Mouse (Mus musculus): ENCODE data around the gene Adam8.

The Adam8 gene

DNA sequence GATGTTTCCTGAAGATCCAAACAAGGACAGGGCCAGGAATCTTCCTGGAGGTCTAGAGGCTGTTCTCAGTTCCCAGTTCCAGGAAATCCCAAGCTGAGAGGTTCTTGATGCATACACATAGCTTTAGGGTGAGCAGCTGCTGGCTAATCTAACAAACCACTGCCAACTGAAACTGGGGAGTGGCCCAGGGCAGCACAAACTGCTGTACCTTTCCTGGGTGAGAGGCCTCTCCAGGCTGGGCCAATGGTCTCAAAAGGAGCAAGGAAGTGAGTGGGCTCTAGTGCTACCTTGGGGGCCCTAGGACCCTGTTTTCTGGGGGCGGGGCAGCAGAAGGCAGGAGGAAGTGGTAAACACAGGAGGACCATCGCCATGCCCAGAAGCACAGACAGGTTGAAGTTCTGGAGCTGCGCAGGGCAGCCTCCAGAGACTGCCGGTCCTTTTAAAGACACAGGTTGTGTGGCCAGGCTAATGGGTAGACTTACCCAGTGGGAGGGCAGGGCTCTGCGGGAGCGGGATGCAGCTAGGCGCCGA lies 1.4 kb downstream of the Adam8 start:
- ChIA-PET CTCF (interaction anchor here in 2 of 4 experiments (0.8 to 1.3 kb wide), 2 partner anchors 21 to 375 kb away, joined by 4 read pairs; no protein-coding TSS in a partner anchor), POLR2A (interaction anchor here in 3 of 4 experiments (0.5 to 3.1 kb wide), 7 partner anchors 9 to 619 kb away, joined by 3 to 12 read pairs (median 6); partner anchors contain the start of genes Tubgcp2 (in 1 of the 3) and Zfp511 (in 1 of the 3))

DNA sequence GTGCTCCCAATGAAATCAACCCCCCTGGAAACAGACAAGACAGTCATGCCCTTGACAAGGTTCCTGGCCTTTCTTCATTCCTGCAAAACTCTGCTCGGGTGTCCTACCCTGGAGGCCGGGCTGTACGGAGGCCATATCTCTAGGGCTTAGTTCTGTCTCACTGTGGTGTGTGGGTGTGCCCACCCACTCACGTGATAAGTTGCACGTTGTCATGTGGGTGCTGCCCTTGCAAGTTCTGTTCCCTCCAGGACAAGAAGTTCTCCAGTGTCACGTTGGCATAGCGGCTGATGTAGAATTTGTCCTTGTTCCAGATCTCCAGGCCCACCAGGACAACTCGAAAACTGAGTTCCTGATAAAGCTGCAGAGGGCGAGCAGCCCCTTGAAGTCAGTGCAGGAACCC lies 4.1 kb downstream of the Adam8 start:
- POLR2A ChIA-PET: interaction anchor here in 3 of 4 experiments (0.6 to 1.2 kb wide), 3 partner anchors 15 to 70 kb away, joined by 3 to 4 read pairs (median 3); no protein-coding TSS in a partner anchor

DNA sequence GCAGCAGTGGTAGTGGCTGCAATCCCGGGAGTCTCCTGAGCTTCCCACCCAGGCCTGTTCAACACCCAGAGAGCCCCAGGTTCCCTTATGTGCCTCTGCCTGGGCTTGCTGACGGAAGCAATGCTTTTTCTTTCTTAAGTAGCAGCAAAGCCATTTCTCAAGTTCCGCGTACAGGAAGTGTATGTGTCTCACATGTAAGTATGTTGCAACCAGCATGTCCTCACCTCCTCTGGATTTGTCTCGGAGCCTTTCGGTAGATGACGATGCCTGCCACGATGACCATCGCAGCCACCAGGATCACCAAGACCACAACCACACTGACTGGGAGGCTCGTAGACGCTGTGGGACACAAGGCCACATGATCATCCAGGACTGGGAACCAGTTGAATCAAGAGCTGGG lies 7.9 kb downstream of the Adam8 start:
- CTCF ChIA-PET: interaction anchor here in 3 of 4 experiments (0.6 to 3.1 kb wide), 5 partner anchors 10 to 46 kb away, joined by 3 to 13 read pairs (median 3); no protein-coding TSS in a partner anchor
- POLR2A ChIA-PET: interaction anchor here in 1 of 4 experiments (1.0 to 1.1 kb wide), 2 partner anchors 11 to 52 kb away, joined by 3 read pairs; partner anchors contain the start of genes Tubgcp2 and Zfp511

More for the DNA sequence above, 4.1 kb downstream of the Adam8 start:
- CTCF ChIA-PET: interaction anchor here in 1 of 4 experiments (1.1 to 1.3 kb wide), 2 partner anchors 18 to 94 kb away, joined by 3 to 5 read pairs; partner anchors contain the start of gene Kndc1

DNA sequence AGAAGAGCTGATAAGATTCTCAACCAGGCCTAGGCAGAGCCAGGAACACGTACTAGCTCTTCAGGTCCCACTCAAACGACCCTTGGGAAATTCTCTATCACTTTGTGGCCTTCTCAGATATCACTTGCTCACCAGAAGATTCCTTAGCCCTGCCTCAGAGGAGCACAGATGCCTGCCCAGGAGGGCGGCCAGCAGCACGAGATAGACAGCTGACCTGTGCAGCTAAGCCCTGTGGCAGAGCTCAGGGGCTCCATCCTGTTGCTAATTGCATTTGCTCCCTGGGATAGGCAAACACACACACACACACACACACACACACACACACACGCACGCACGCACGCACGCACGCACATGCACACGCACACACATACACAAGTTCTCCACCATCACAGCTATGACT lies 10.3 kb downstream of the Adam8 start:
- CTCF ChIA-PET: interaction anchor here in 3 of 4 experiments (0.8 to 1.4 kb wide), 5 partner anchors 10 to 14 kb away, joined by 3 to 5 read pairs (median 4); partner anchors contain the start of gene Adam8 (in 1 of the 3)
- POLR2A ChIA-PET: interaction anchor here in 3 of 4 experiments (0.6 to 1.4 kb wide), 4 partner anchors 9 to 36 kb away, joined by 3 to 7 read pairs (median 5); no protein-coding TSS in a partner anchor

DNA sequence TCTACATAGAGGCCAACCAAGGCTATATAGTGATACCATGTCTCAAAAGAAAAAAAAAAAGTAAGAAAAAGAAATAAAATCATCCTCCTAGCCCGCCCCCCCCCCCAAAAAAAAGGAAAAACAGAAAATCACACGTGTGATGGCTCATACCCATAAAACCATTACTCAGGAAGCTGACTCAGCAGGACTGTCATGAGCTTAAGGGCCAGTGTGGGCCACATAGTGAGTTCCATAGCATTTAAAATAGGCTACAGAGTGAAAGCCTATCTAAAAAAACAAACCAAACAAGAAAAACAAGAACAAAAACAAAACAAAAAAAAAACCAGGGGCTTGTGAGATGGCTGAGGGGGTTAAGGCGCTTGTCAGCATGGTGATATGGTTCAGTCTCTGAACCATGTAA lies 11.6 kb downstream of the Adam8 start:
- POLR2A ChIA-PET: interaction anchor here in 2 of 4 experiments (0.6 to 0.8 kb wide), 3 partner anchors 11 to 66 kb away, joined by 3 to 9 read pairs (median 3); no protein-coding TSS in a partner anchor
- CTCF ChIA-PET: interaction anchor here in 3 of 4 experiments (0.6 to 1.2 kb wide), 4 partner anchors 11 to 14 kb away, joined by 3 to 6 read pairs (median 3); no protein-coding TSS in a partner anchor

DNA sequence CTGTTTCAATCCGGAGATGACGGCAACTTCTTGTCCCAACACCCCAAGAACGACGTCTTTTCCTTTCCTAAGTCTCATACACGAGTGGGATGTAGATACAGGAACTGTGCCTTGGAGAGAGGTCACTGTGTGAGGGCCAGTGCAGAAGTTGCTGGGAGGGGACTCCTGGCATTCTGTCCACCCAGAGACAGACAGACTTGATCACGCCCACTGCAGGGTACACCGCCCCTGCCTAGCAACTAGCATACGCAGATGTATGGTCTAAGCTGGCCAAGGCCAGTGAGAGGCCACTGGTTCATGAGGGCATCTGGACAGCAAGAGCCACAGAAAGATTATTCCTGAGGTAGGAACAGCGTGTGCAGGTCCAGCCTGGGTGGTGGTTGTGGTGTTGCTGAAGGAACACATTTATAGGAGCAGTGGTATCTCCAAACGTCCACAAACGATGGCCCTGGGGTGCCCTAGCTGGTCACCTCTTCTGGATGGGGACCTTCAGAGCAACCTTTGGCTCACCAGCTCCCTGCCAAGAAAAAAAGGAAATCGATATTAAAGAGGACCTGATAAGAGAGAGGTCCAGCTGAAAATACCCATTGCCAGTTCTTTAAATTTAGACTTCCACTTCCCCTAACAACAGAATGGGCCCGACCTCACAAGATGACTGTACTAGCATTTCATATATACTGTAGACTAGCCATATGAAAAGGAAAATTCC lies 13.2 kb downstream of the Adam8 start:
- POLR2A ChIA-PET: interaction anchor here in 3 of 4 experiments (0.6 to 1.3 kb wide), 6 partner anchors 10 to 78 kb away, joined by 3 to 4 read pairs (median 3); partner anchors contain the start of genes Msx3 (in 1 of the 3) and Tubgcp2 (in 1 of the 3)
- CTCF ChIA-PET: interaction anchor here in 2 of 4 experiments (0.6 to 2.2 kb wide), 4 partner anchors 10 to 866 kb away, joined by 3 to 10 read pairs (median 6); partner anchors contain the start of gene Scgb1c1 (in 1 of the 2)

DNA sequence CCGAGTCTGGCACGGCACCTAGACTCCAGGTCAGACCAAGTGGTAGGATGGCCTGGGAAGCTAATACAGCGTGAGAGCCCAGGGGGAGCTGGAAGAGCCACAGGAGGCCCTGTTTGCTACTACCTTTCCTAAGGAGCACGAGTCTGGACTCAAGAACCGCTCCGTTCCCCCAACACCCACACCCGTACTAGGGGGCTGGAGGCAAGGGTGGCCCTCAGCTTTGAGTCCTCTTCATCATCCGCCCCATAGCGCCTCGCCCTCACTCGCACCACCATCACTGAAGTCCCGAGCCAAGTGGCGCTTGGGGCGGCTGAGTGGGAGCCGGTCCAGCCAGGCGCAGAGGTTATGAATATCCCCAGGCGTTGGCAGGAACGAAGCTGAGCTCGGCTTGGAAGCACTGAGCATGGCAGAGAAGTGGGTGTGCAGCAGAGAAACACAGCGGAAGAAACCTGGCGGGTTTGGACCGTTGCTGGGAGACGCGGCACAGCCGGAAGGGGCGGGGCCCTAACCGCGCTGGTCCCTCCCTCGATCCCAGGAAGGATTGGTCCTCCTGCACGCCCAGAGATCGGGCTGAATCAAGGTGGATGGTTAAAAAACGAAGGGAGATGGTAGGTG lies 14.0 kb downstream of the Adam8 start, which contains the start of gene 6430531B16Rik:
6430531B16Rik (minus strand) TSS at position 478 of the 615 bp plus-strand sequence.
- CTCF ChIA-PET: interaction anchor here in 3 of 4 experiments (0.6 to 2.2 kb wide), 7 partner anchors 9 to 867 kb away, joined by 3 to 10 read pairs (median 7); partner anchors contain the start of gene Scgb1c1 (in 1 of the 3)
- POLR2A ChIA-PET: interaction anchor here in 3 of 4 experiments (0.7 to 1.4 kb wide), 14 partner anchors 9 to 295 kb away, joined by 3 to 6 read pairs (median 3); partner anchors contain the start of genes Adam8 (in 2 of the 3), Cfap46 (in 1 of the 3), Msx3 (in 1 of the 3) and Tubgcp2 (in 1 of the 3)

DNA sequence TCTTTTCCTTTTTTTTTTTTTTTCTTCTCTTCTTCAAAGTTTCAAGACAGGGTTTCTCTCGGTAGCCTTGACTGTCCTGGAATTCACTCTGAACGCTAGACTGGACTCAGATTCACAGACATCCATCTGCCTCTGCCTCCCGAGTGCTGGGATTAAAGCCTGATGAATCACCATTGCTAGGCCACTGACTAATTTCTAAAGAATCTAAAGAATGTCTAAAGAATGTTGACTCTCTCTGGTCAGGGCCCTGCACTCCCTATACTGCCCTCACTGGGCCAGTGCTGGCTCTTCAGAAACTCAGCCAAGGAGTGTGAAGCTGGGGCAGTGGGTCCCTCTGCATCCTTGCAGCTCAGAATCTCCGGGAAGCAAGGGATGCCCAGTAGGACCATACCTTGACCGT lies 16.9 kb downstream of the Adam8 start:
- ChIA-PET POLR2A (interaction anchor here in 2 of 4 experiments (0.6 to 1.0 kb wide), 2 partner anchors 16 kb away, joined by 4 to 6 read pairs; no protein-coding TSS in a partner anchor), CTCF (interaction anchor here in 3 of 4 experiments (0.6 to 0.7 kb wide), 3 partner anchors 19 to 75 kb away, joined by 3 to 5 read pairs (median 3); no protein-coding TSS in a partner anchor)

DNA sequence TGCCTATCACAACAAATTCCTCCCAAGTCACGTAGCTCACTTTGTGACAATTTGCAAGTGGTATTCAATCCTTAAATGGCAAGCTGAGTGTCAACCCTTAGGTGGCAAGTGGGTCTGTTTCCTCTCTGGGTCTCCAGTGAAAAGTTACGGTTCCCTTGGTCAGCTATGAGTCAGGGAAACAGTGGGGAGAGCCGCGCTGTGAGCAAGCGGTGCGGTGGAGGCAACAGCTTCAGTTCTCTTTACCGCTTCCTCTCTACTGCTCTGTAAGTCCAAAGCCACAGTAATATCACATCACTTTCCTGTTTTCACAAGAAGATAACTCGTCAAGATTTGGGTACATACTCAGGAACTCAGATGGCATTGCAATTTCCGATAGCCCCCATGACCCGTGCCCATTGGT lies 18.1 kb downstream of the Adam8 start:
- POLR2A ChIA-PET: interaction anchor here in 3 of 4 experiments (0.6 to 3.1 kb wide), 6 partner anchors 18 to 84 kb away, joined by 3 to 12 read pairs (median 4); partner anchors contain the start of gene Adam8 (in 1 of the 3)

DNA sequence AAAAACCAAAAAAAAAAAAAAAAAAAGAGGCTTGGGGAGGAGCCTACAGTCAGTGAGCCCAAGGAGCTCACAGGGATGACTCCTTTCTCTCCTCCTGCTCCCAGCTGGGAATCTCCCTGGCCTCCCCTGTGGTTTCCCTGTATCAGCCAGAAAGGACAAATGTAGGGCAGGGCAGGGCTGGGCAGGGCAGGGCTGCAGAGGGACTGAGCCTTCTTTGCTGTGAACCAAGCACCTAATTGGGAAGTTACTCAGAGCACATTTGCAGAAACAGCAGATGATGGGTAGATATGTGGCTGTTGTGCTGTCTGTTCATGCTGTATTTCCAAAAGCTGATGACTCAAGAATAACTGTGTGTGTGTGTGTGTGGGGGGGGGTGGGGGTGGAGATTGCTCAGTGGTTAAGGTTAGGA lies 19.4 kb downstream of the Adam8 start:
- CTCF ChIA-PET: interaction anchor here in 3 of 4 experiments (0.6 to 6.3 kb wide), 7 partner anchors 21 to 89 kb away, joined by 3 to 51 read pairs (median 3); partner anchors contain the start of gene Adam8 (in 1 of the 3)
- POLR2A ChIA-PET: interaction anchor here (0.5 to 3.1 kb wide), 18 partner anchors 9 to 160 kb away, joined by 3 to 13 read pairs (median 3); partner anchors contain the start of genes Adam8 (in 2 of the 4), Tubgcp2 (in 1 of the 4) and Zfp511 (in 1 of the 4)

More for the DNA sequence above, 18.1 kb downstream of the Adam8 start:
- CTCF ChIA-PET: interaction anchor here in 1 of 4 experiments (6.3 kb wide), 1 partner anchor 20 kb away, joined by 51 read pairs; the partner anchor contains the start of gene Adam8

DNA sequence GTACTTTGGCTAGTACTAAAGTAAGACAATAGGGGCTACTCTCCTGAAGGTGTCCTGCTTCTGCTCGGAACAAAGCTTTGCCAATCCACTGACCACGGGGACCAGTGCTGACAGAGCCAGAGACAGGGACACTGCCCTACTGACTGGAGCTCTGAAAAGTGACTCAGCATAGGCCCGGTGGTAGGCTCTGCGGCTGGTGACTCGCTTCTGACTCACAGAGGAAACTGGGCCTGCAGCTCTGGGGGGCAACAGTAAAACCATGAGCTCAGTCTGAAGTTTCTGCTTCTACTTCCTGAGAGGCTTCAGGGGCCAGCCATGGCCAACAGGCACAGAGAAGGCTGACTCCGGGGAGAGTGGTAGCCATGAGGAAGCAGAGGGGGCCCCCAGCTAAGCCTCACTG lies 20.9 kb downstream of the Adam8 start:
- ChIA-PET POLR2A (interaction anchor here in 2 of 4 experiments (0.9 to 3.1 kb wide), 10 partner anchors 14 to 166 kb away, joined by 3 to 13 read pairs (median 4); partner anchors contain the start of genes Adam8 (in 2 of the 2) and Mtg1 (in 1 of the 2)), CTCF (interaction anchor here in 3 of 4 experiments (1.4 to 6.3 kb wide), 7 partner anchors 17 to 91 kb away, joined by 7 to 51 read pairs (median 15); partner anchors contain the start of gene Adam8 (in 1 of the 3))

DNA sequence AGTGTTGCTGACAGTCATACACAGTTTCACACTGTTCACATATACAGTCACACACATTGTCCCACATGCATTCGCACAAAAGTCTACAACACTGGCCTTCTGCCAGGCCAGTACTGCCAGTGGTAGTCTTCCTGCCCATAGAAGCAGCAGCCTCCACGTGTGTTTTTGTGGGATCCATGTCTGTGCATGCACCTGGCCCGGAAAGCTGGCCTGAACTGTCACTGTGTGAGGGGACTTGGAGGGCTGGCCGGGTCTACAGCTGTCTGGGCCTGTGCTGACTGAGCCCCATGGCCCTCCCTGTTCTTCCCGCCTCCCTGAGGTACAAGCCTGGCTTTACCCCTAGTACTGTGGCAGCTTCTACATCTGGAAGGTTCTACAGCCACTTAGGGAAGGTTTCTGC lies 21.4 kb downstream of the Adam8 start:
- CTCF ChIA-PET: interaction anchor here in 3 of 4 experiments (1.4 to 6.3 kb wide), 8 partner anchors 16 to 92 kb away, joined by 7 to 51 read pairs (median 15); partner anchors contain the start of gene Adam8 (in 1 of the 3)
- POLR2A ChIA-PET: interaction anchor here in 3 of 4 experiments (0.7 to 2.3 kb wide), 9 partner anchors 14 to 188 kb away, joined by 3 to 13 read pairs (median 4); partner anchors contain the start of genes Adam8 (in 1 of the 3) and Mtg1 (in 1 of the 3)

DNA sequence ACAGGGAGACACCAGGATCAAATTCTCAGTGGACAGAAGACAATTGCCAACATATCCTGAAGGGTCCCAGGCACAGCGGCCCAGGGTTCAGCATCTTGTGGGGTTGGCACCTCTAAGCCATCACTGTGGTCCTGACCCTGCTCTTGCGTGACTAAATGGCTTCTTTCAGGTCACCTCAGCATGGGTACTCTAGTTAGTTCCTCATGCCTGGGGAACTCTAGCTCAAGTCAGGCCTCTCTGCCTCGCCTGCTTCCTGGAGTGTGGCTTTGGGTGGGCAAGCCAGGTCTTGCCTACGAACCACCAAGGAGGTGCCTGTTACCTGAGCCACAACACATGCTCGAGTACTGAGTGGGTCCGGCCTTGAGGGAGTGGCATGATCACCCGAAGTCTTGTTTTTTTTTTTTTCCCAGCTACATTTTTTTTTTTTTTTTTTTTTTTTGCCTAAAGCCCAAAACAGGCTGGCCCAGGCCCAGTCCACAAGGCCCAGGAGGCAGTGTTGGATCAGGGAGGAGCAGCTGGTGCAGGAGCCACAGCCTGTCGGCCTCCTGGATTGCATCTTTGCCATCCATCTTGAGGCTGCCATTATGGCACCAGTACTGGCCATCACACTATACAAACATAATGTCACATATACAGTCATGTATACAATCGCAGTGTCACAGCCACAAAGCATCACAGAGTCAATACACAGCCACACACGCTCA lies 22.0 kb downstream of the Adam8 start:
- ChIA-PET CTCF (interaction anchor here (0.6 to 6.3 kb wide), 29 partner anchors 8 to 1424 kb away, joined by 3 to 51 read pairs (median 7); partner anchors contain the start of genes 6430531B16Rik (in 2 of the 4), Adam8 (in 1 of the 4), Cfap46 (in 1 of the 4) and Kndc1 (in 1 of the 4)), POLR2A (interaction anchor here in 3 of 4 experiments (0.7 to 1.9 kb wide), 9 partner anchors 8 to 187 kb away, joined by 3 to 7 read pairs (median 4); partner anchors contain the start of gene 6430531B16Rik (in 1 of the 3))

DNA sequence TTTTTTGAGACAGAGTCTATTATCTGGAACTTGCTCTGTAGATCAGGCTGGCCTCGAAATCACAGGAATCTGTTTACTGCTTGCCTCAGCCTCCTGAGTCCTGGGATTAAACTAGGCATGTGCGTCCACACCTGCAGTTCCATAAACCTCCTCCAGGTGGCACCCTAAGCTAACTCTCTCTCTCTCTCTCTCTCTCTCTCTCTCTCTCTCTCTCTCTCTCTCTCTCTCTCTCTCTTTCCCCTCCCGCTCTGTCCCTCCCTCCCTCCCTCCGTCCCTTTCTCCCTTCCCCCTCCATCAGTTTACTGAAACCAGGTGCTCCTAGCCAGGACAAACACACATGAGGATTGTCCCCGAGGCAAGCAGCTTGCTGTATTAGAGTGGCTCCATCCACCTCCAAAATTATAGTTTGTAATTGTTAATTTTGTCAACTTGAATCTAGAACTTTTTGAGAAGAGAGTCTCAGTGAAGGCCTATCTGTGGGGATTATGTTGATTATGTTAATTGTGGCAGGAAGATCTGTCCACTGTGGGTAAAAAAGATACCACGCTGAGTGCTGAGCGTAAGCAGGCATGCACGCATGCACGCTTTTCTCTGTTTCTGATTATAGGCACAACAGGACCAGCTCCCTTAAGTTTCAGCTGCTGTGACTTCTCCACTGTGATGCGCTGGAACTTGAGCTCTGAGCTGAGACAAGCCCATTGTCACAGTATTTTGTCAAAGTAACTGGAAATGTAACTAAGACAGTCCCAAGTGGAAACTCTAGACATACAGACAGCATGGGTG lies 22.8 kb downstream of the Adam8 start:
- POLR2A ChIA-PET: interaction anchor here (0.6 to 2.2 kb wide), 15 partner anchors 8 to 1252 kb away, joined by 3 to 7 read pairs (median 4); partner anchors contain the start of genes 6430531B16Rik (in 1 of the 4), Adam8 (in 1 of the 4) and Kndc1 (in 1 of the 4)

DNA sequence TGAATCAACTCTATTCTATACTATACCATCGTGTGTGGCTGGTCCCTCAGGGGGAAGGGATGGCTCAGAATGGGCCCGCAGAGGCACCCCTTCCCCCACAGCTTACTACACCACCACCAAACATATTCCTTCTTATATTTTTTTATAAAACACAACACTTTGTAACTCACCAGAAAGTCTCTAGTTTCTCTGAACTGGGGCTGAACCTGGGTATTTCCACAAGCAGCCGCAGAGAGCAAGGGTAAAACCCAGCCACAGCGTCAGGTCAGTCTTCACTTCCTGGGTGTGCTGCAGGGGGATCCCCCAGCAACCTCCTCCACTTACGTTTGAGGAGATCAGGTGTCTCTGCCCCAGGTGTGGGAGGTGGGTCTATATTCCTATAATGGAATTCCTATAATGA lies 23.9 kb downstream of the Adam8 start:
- ChIA-PET POLR2A (interaction anchor here in 2 of 4 experiments (0.7 to 2.2 kb wide), 4 partner anchors 18 to 1087 kb away, joined by 3 to 6 read pairs (median 5); partner anchors contain the start of gene Adam8 (in 1 of the 2)), CTCF (interaction anchor here (0.7 to 6.3 kb wide), 17 partner anchors 8 to 106 kb away, joined by 3 to 51 read pairs (median 7); partner anchors contain the start of genes 6430531B16Rik (in 2 of the 4) and Adam8 (in 1 of the 4))

More for the DNA sequence above, 22.8 kb downstream of the Adam8 start:
- CTCF ChIA-PET: interaction anchor here (0.5 to 6.3 kb wide), 66 partner anchors 7 to 1425 kb away, joined by 3 to 51 read pairs (median 4); partner anchors contain the start of genes 6430531B16Rik (in 2 of the 4), Adam8 (in 1 of the 4), Cfap46 (in 1 of the 4) and Kndc1 (in 1 of the 4)

Data from embryonic stem cell, embryonic (primary cell).